Mouse (Mus musculus) v-Abl transformed pro-B cells (cell line): ENCODE data around the gene Cdc25a.

ENCODE experiments used
- in situ Hi-C, 2 experiments: fragments of 400-800 bp; cut with MboI; formaldehyde crosslinking; loops; one replicate each; pipeline ENCODE4 v1.15.1; 2025; ENCODE audit not compliant: unreplicated experiment in 2 of 2

The Cdc25a gene

GRCm38 (mm10) chr9:109891501-109891900 lies 16.1 kb downstream of the Cdc25a start:
- in situ Hi-C loops: loop anchor here in 1 of 2 experiments (5.0 to 10.0 kb wide), 2 partner anchors 181 to 403 kb away; no protein-coding TSS in a partner anchor

GRCm38 (mm10) chr9:109892651-109893250 lies 17.4 kb downstream of the Cdc25a start:
- in situ Hi-C loops: loop anchor here in 1 of 2 experiments (5.0 to 10.0 kb wide), 2 partner anchors 180 to 402 kb away; no protein-coding TSS in a partner anchor

- in situ Hi-C loops: loop anchor here (5.0 to 10.0 kb wide), 3 partner anchors 178 to 400 kb away; no protein-coding TSS in a partner anchor
Measured at GRCm38 (mm10) chr9:109894413-109895090, 19.2 kb downstream of the Cdc25a start.

- in situ Hi-C loops: loop anchor here (5.0 to 10.0 kb wide), 3 partner anchors 177 to 399 kb away; no protein-coding TSS in a partner anchor
Measured at GRCm38 (mm10) chr9:109895593-109895992, 20.2 kb downstream of the Cdc25a start.

- in situ Hi-C loops: loop anchor here (5.0 to 10.0 kb wide), 3 partner anchors 176 to 398 kb away; no protein-coding TSS in a partner anchor
Measured at GRCm38 (mm10) chr9:109896253-109897150, 21.1 kb downstream of the Cdc25a start.

- in situ Hi-C loops: loop anchor here (5.0 to 10.0 kb wide), 3 partner anchors 174 to 397 kb away; no protein-coding TSS in a partner anchor
Measured at GRCm38 (mm10) chr9:109898027-109898426, 22.6 kb downstream of the Cdc25a start.

GRCm38 (mm10) chr9:109899361-109899760 lies 24.0 kb downstream of the Cdc25a start:
- in situ Hi-C loops: loop anchor here (5.0 to 10.0 kb wide), 3 partner anchors 173 to 395 kb away; no protein-coding TSS in a partner anchor

- in situ Hi-C loops: loop anchor here (5.0 to 10.0 kb wide), 3 partner anchors 173 to 395 kb away; no protein-coding TSS in a partner anchor
Measured at GRCm38 (mm10) chr9:109899774-109900173, 24.4 kb downstream of the Cdc25a start.

GRCm38 (mm10) chr9:109900604-109901003 lies 25.2 kb downstream of the Cdc25a start:
- in situ Hi-C loops: no loop called here

GRCm38 (mm10) chr9:109902246-109902645 lies 26.9 kb downstream of the Cdc25a start:
- in situ Hi-C loops: no loop called here

GRCm38 (mm10) chr9:109902740-109903139 lies 27.4 kb downstream of the Cdc25a start:
- in situ Hi-C loops: no loop called here

GRCm38 (mm10) chr9:109907300-109907699 lies 31.9 kb downstream of the Cdc25a start:
- in situ Hi-C loops: no loop called here

- in situ Hi-C loops: no loop called here
Measured at GRCm38 (mm10) chr9:109907774-109908465, 32.5 kb downstream of the Cdc25a start.

GRCm38 (mm10) chr9:109909102-109909501 lies 33.7 kb downstream of the Cdc25a start:
- in situ Hi-C loops: no loop called here

GRCm38 (mm10) chr9:109909926-109910325 lies 34.5 kb downstream of the Cdc25a start:
- in situ Hi-C loops: no loop called here

GRCm38 (mm10) chr9:109911779-109912178 lies 36.4 kb downstream of the Cdc25a start:
- in situ Hi-C loops: no loop called here

- in situ Hi-C loops: no loop called here
Measured at GRCm38 (mm10) chr9:109914269-109914926, 39.0 kb downstream of the Cdc25a start.

- in situ Hi-C loops: no loop called here
Measured at GRCm38 (mm10) chr9:109917931-109918330, 42.6 kb downstream of the Cdc25a start.

- in situ Hi-C loops: no loop called here
Measured at GRCm38 (mm10) chr9:109929131-109929530, 53.8 kb downstream of the Cdc25a start.
